Mouse (Mus musculus): ENCODE measurements around the gene Pqbp1.

GRCm38 (mm10) chrX:7878495-7878894 is 20.6 kb downstream of the Pqbp1 start:
- no peak for TF ChIP-seq CTCF (IDR thresholded peaks at IDR 0.05)
- TF ChIP-seq POLR2A (IDR thresholded peaks at IDR 0.05; ENCODE audit: insufficient read depth, low read depth, low read length), result no peak
